Mouse (Mus musculus) frontal cortex, postnatal 25 days (tissue): ENCODE data around the gene Camta2.
A peak's percentile ranks its signal among the peaks of the same experiment; 100 is the strongest.

Experiments used
- DNase-seq, 2 experiments: peaks; one replicate each; pipeline ENCODE4 v3.0.0; 2022; ENCODE audit warnings: low spot score in 2 of 2

Gene Camta2

GRCm38 (mm10) chr11:70663957-70664356, 23.9 kb downstream of the Camta2 start:
- DNase-seq = no peak

- DNase-seq = no peak
Measured at GRCm38 (mm10) chr11:70663101-70663500, 24.8 kb downstream of the Camta2 start.

GRCm38 (mm10) chr11:70660571-70660970, 27.3 kb downstream of the Camta2 start:
- no peak for DNase-seq

- DNase-seq = no peak
Measured at GRCm38 (mm10) chr11:70658942-70659341, 29.0 kb downstream of the Camta2 start.

- no peak for DNase-seq
Measured at GRCm38 (mm10) chr11:70658521-70658920, 29.4 kb downstream of the Camta2 start.

- no peak for DNase-seq
Measured at GRCm38 (mm10) chr11:70657991-70658390, 29.9 kb downstream of the Camta2 start.

GRCm38 (mm10) chr11:70657573-70657972, 30.3 kb downstream of the Camta2 start:
- no peak for DNase-seq

GRCm38 (mm10) chr11:70656964-70657363, 30.9 kb downstream of the Camta2 start, which contains the start of gene Eno3:
Gene Eno3, plus strand, starts transcription at chr11:70657202.
- no peak for DNase-seq

- no peak for DNase-seq
Measured at GRCm38 (mm10) chr11:70656456-70656927, 31.4 kb downstream of the Camta2 start.

GRCm38 (mm10) chr11:70655571-70656455, 32.1 kb downstream of the Camta2 start:
- no peak for DNase-seq

GRCm38 (mm10) chr11:70654923-70655570, 32.9 kb downstream of the Camta2 start:
- peak; percentile 37 to 60 for DNase-seq

GRCm38 (mm10) chr11:70654198-70654922, 33.5 kb downstream of the Camta2 start, which contains the start of gene Pfn1:
Gene Pfn1, minus strand, starts transcription at chr11:70654644.
- DNase-seq = peak; percentile 44 to 47

- no peak for DNase-seq
Measured at GRCm38 (mm10) chr11:70653345-70654197, 34.3 kb downstream of the Camta2 start.

GRCm38 (mm10) chr11:70652884-70653344, 35.0 kb downstream of the Camta2 start:
- peak in 1 of 2 experiments; percentile 3 for DNase-seq

- peak in 1 of 2 experiments; percentile 3 for DNase-seq
Measured at GRCm38 (mm10) chr11:70652029-70652883, 35.6 kb downstream of the Camta2 start.

- DNase-seq = peak in 1 of 2 experiments; percentile 4
Measured at GRCm38 (mm10) chr11:70651391-70651790, 36.5 kb downstream of the Camta2 start.

GRCm38 (mm10) chr11:70650322-70651175, 37.4 kb downstream of the Camta2 start:
- DNase-seq = peak in 1 of 2 experiments; percentile 5

- DNase-seq = no peak
Measured at GRCm38 (mm10) chr11:70649185-70649734, 38.6 kb downstream of the Camta2 start.

GRCm38 (mm10) chr11:70648512-70648911, 39.4 kb downstream of the Camta2 start:
- peak in 1 of 2 experiments; percentile 3 for DNase-seq
